8 mouse cellular contexts compared by ENCODE assay signal in the genomic region with DNA sequence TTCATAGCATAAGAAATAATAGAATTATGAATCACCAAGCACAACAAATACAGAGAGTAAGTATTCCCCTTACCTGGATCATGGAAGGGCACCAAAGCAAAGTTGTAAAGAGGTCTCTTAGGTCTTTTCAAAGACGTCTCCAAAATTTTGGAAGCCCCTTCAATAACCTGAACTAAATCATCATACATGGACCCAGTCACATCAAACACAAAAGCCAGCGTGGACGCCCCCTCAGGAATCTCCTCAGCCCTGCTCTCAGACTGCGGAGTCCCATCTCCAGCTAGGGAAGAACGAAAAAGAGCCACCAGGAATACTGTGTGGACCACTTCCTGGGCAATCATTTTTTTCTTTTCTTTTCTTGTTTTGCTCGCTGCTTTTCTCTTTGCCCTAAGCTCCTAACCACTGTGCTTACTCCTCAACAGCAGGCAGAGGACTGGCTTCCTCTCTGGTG. TPM values are rescaled to one million over a fixed set of nuclear protein-coding genes. Genes with fewer than 3 reads are reported as not detected.
DNase-seq lines count a peak whose midpoint lies in the region; ATAC-seq and TF ChIP-seq lines count a peak whose summit lies in the region.

No protein-coding gene starts in this region.

- H3K4me3 ChIP-seq in thymus, adult 2 months (ENCODE audit: control insufficient read depth, insufficient read depth, low read length): peak overlapping the region; percentile 21; the same call in 1 of the 2 replicates
- H3K4me3 ChIP-seq in liver, postnatal 0 days (ENCODE audit: low read depth, low read length): peak overlapping the region; percentile 51

- no peak for TF ChIP-seq POLR2A in thymus, adult 2 months (IDR thresholded peaks at IDR 0.05; ENCODE audit: control insufficient read depth, extremely low read depth, insufficient read depth, low read length, poor library complexity)

- H3K4me1 ChIP-seq in thymus, adult 2 months (replicated peaks; ENCODE audit: control insufficient read depth, insufficient read depth, low read length): peaks cover 11% of the 10 kb centered on the region
- H3K4me1 ChIP-seq in liver, postnatal 0 days (ENCODE audit: insufficient read depth): peaks cover 4% of the 10 kb centered on the region; the same call in 1 of the 2 replicates

- no peaks in the 10 kb centered on the region for H3K36me3 ChIP-seq in thymus, adult 2 months (ENCODE audit: control insufficient read depth, insufficient read depth, low read length)
- H3K36me3 ChIP-seq in liver, postnatal 0 days (replicated peaks; ENCODE audit: insufficient read depth, low read length): no peaks in the 10 kb centered on the region

- ATAC-seq in frontal cortex, adult (ENCODE audit: low TSS enrichment): 0 out of 2 replicates have a peak, but pooled peaks have one; percentile 20
- ATAC-seq in liver, postnatal 0 days: no peak

- H3K9me3 ChIP-seq in liver, postnatal 0 days (ENCODE audit: low read length): no peaks in the 10 kb centered on the region

- 11% methylated on average over 6 of the region's 6 CpGs for WGBS in thymus, adult 2 months
- WGBS in liver, postnatal 0 days (ENCODE audit: insufficient replicate concordance): 4% methylated on average over 6 of the region's 6 CpGs

- H3K27ac ChIP-seq in thymus, adult 2 months (ENCODE audit: control insufficient read depth, insufficient read depth, low read length): no peak overlapping the region
- peak overlapping the region; percentile 26; the same call in 1 of the 2 replicates for H3K27ac ChIP-seq in liver, postnatal 0 days (ENCODE audit: low read depth)

- H3K9ac ChIP-seq in liver, postnatal 0 days (replicated peaks): peak overlapping the region; percentile 56

- TF ChIP-seq EP300 in liver, postnatal 0 days (IDR thresholded peaks at IDR 0.05; ENCODE audit: low read depth): no peak

- peak overlapping the region; percentile 74 for H3K4me2 ChIP-seq in liver, postnatal 0 days (ENCODE audit: low read depth, low read length)

- TF ChIP-seq CTCF in thymus, adult 2 months (IDR thresholded peaks at IDR 0.05; ENCODE audit: borderline replicate concordance, control insufficient read depth, extremely low read depth, insufficient read depth, low read length, poor library complexity): no peak
- TF ChIP-seq CTCF in liver, postnatal 0 days (IDR thresholded peaks at IDR 0.05; ENCODE audit: low read depth): no peak

- H3K27me3 ChIP-seq in thymus, adult 2 months (ENCODE audit: control insufficient read depth, insufficient read depth, low read length): no peaks in the 10 kb centered on the region; the same call in 1 of the 2 replicates
- peaks cover 7% of the 10 kb centered on the region for H3K27me3 ChIP-seq in liver, postnatal 0 days (ENCODE audit: insufficient read depth, low read length)

- no peak for DNase-seq in frontal cortex, postnatal 10 days (ENCODE audit: low spot score in 2 of 2)
- no peak for DNase-seq in thymus, adult 2 months
- no peak for DNase-seq in thymus, postnatal 36 days
- no peak for DNase-seq in liver, postnatal 0 days
- DNase-seq in T-cell, adult 2 months (ENCODE audit: low spot score): no peak
- no peak for DNase-seq in MN1 (ENCODE audit: low spot score)
- DNase-seq in cerebellum, postnatal 14 days: no peak

RNA-seq across cellular contexts. Expression of gene Hmcn1, which starts 0.5 kb away (rescaled TPM):
- polyA plus RNA-seq in thymus, adult 2 months (2012; rRNA removed): 0.34 and 0.92 TPM in 2 replicates
- polyA plus RNA-seq in liver, postnatal 0 days (2015; fragmentation: Nextera tagmentation; extraction: Ambion mirVana): 2.4 and 2.8 TPM in 2 replicates
